Mouse (Mus musculus) lung, embryonic 16.5 days (tissue): ENCODE results near the gene Hlcs. TPM values are rescaled to one million over a fixed set of nuclear protein-coding genes. Genes with fewer than 3 reads are reported as not detected.
A peak's percentile ranks its signal among the peaks of the same experiment; 100 is the strongest.

Experiments used
- ATAC-seq: fragments of 200-750 bp; cut with Nextera tagmentation; 2 replicates; pipeline ENCODE4 v1.8.0; 2017; ENCODE audit warnings: low read depth, mild to moderate bottlenecking, moderate library complexity
- H3K27ac ChIP-seq: fragments of 300-500 bp; sonication (generic); 2 replicates; pipeline ENCODE4 v1.5.1; 2014; ENCODE audit warnings: mild to moderate bottlenecking, control low read depth, low read length
- H3K27me3 ChIP-seq: fragments of 300-500 bp; sonication (generic); 2 replicates; pipeline ENCODE4 v1.6.1; 2014; ENCODE audit warnings: low read depth, low read length, mixed read lengths; ENCODE audit not compliant: control insufficient read depth, insufficient read depth
- H3K36me3 ChIP-seq: fragments of 300-500 bp; sonication (generic); 2 replicates; pipeline ENCODE4 v1.6.1; 2014; ENCODE audit warnings: low read length; ENCODE audit not compliant: control insufficient read depth, insufficient read depth
- H3K4me1 ChIP-seq: fragments of 300-500 bp; sonication (generic); replicated peaks from 2 replicates; pipeline ENCODE4 v1.6.1; 2014; ENCODE audit warnings: low read length, mixed read lengths; ENCODE audit not compliant: control insufficient read depth, insufficient read depth
- H3K4me2 ChIP-seq: fragments of 300-500 bp; sonication (generic); 2 replicates; pipeline ENCODE4 v1.6.1; 2014; ENCODE audit warnings: low read depth, low read length, control low read depth
- H3K4me3 ChIP-seq: fragments of 300-500 bp; sonication (generic); 2 replicates; pipeline ENCODE4 v1.5.1; 2014; ENCODE audit warnings: mild to moderate bottlenecking, low read length, control low read depth
- H3K9ac ChIP-seq: fragments of 300-500 bp; sonication (generic); 2 replicates; pipeline ENCODE4 v1.6.1; 2014; ENCODE audit warnings: low read length, control low read depth
- H3K9me3 ChIP-seq: fragments of 300-500 bp; sonication (generic); 2 replicates; pipeline ENCODE4 v1.6.1; 2016; ENCODE audit warnings: low read length; ENCODE audit not compliant: control insufficient read depth
- WGBS: fragments of 180-500 bp; shearing (Covaris S2); extraction: QIAGEN DNeasy Blood & Tissue Kit; methylation state at CpG from one replicate; pipeline ENCODE4 v1.1.7; 2014; 5-methylcytosine and 5-hydroxymethylcytosine counted together
- polyA plus RNA-seq: library from polyadenylated mRNA; unstranded; fragments of >200 nt; fragmentation: Nextera tagmentation; extraction: Ambion mirVana; gene quantifications from 2 replicates; pipeline ENCODE4 v1.2.1, GENCODE M21; 2015

Gene Hlcs
- polyA plus RNA-seq, 1 experiment from 2014 or later = 7.5 TPM

DNA sequence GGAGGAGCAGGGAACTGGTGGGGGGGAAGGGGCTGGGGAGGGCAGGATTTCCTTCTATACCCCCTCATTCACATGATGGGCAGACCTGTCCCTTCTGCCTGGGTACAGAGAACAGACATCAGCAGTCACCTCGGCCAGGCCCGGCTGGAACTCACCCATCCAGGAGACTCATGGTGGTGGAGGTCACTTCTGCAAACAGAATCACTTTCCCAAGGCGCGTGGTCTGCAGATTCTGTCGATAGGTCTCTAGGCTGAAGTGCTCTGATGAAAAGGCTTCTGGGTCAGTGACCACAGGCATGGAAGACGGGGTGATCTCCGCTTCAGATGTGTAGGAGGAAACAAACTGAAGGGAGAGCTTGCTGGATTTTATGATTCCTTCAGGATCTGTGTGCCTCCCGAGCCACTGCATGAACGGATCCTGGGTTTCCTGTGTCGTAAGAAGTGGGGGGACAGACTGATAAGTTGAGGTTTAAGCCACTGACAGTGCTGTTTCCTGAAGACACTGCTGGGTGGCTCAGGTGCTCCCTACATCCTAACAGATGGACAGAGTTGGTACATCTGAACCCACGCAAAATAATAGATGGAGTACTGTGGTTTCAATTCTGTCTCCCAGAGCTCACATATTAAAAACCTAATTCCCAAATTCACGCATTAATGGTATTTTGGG is 82.3 kb downstream of the Hlcs start:
- 71% methylated on average over 12 of the region's 12 CpGs for WGBS
- Histone ChIP-seq H3K9ac (no peak overlapping the region), H3K9me3 (0 out of 2 replicates have a peak, but pooled peaks cover 3% of the 10 kb centered on the region), H3K4me3 (no peak overlapping the region), H3K4me2 (no peak overlapping the region), H3K4me1 (no peaks in the 10 kb centered on the region), H3K27ac (no peak overlapping the region), H3K27me3 (no peaks in the 10 kb centered on the region), H3K36me3 (no peaks in the 10 kb centered on the region)
- ATAC-seq = no peak

DNA sequence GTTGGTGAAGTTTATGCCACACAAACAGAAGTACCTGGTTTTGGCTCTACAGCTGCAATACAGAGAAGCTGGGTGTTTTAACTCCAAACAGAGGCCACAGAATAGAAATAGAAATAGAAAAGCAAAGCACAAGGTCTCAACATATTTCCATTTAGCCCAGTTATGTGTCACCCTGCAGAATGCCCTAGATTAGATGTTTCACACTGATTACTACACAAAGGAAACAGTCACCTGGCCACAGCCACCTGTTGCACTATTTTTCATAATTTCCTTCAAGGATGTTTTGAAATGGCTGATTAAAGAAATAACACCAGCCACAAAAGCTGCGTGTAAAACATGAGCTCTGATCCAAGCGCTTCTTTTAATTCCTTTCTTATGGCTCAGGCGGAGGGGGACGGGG is 82.9 kb downstream of the Hlcs start:
- 78% methylated on average over 4 of the region's 4 CpGs for WGBS
- no peak for ATAC-seq
- H3K4me3 ChIP-seq = no peak overlapping the region
- no peaks in the 10 kb centered on the region for H3K27me3 ChIP-seq
- no peaks in the 10 kb centered on the region for H3K4me1 ChIP-seq
- no peak overlapping the region for H3K4me2 ChIP-seq
- no peaks in the 10 kb centered on the region for H3K36me3 ChIP-seq
- H3K9ac ChIP-seq = no peak overlapping the region
- H3K27ac ChIP-seq = no peak overlapping the region
- 0 out of 2 replicates have a peak, but pooled peaks cover 3% of the 10 kb centered on the region for H3K9me3 ChIP-seq

DNA sequence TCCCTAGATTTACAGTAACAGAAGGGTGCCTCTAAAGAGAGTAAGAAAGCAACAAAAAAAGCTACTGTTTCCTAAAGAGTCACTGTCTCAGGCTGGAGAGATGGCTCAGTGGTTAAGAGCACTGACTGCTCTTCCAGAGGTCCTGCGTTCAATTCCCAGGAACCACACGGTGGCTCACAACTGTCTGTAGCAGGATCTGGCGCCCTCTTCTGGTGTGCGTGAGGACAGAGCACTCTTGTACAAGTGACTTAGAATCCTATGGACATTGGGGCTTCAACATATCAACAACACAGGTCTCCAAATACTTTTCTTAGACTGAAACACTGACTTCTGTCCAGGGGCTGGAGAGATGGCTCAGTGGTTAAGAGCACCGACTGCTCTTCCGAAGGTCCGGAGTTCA is 83.5 kb downstream of the Hlcs start:
- WGBS = 91% methylated on average over 7 of the region's 7 CpGs
- Histone ChIP-seq H3K27ac (no peak overlapping the region), H3K4me2 (no peak overlapping the region), H3K36me3 (no peaks in the 10 kb centered on the region), H3K27me3 (no peaks in the 10 kb centered on the region), H3K9me3 (0 out of 2 replicates have a peak, but pooled peaks cover 3% of the 10 kb centered on the region), H3K4me1 (no peaks in the 10 kb centered on the region), H3K4me3 (no peak overlapping the region), H3K9ac (no peak overlapping the region)
- ATAC-seq = no peak

DNA sequence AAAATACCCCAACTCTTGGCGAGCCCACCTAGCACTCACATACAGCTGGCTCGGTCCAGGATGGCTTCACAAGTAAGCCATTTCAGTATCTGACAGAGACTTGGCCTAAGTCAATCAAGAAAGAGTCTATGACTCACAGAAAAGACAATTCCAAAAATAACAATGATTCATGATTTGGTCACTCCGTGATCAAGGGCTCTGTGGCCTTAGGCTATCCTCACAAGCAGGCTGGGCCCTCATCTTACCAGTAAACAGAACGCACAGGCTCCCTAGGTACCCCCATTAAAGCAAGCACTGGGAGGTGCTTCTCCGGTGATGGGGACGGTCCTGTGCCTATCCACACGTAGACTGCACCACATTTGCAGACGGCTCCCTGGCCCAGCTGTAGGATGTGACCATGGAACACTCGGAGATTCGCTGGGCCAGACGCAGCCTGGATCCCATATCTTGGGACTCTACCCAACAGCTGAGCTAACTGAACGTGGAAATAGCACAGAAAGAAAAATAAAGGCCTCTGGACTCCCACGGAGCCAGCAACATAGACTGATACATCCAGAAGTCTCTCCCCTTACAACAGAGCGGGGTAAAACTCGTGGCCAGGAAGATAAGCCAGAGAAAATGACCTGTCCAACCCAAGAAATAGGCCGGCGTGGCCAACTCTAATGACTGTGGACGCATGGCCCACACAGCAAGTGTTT is 84.4 kb downstream of the Hlcs start:
- ATAC-seq = no peak
- Histone ChIP-seq H3K4me1 (no peaks in the 10 kb centered on the region), H3K36me3 (no peaks in the 10 kb centered on the region), H3K9me3 (0 out of 2 replicates have a peak, but pooled peaks cover 3% of the 10 kb centered on the region), H3K9ac (no peak overlapping the region), H3K4me3 (no peak overlapping the region), H3K27ac (no peak overlapping the region), H3K27me3 (no peaks in the 10 kb centered on the region), H3K4me2 (no peak overlapping the region)
- 73% methylated on average over 18 of the region's 18 CpGs for WGBS

DNA sequence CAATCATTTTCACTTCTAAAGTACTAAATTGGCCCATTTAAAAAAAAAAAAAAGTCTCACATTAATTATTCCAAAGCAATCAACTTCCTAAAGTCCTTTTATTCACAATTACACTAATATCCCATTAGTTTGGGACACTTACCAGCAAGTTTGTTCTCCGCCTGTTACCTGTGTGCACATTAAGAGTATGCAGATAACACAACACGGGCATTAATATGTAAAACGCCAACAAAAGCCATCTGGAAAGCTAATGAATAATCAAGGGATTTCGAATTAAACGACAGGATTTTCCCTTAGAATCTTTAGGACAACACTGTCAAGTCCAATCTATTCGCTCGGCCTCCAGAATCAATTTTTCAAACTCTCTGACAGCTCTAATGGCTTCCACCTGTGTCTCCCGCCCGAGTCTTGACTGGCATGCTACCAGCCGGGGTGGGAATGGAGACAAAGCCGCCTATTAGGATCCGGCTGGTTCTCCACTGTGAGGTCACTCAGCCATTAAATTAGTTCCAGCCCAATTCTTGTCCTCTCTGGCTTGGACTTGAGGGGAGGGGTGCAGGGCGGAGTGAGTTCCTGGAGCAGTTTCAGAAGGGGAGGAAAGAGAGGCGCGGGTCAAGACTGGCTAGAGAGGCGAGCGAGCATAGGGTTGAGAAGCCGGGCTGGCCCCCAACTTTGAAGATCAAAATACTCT is 85.9 kb downstream of the Hlcs start:
- no peak overlapping the region for H3K27ac ChIP-seq
- H3K9ac ChIP-seq = no peak overlapping the region
- H3K36me3 ChIP-seq = no peaks in the 10 kb centered on the region
- H3K4me1 ChIP-seq = 0 out of 2 replicates have a peak, but pooled peaks cover 4% of the 10 kb centered on the region
- no peak overlapping the region for H3K4me3 ChIP-seq
- no peaks in the 10 kb centered on the region for H3K27me3 ChIP-seq
- peak; percentile 26; the same call in 1 of the 2 replicates for ATAC-seq
- no peaks in the 10 kb centered on the region for H3K9me3 ChIP-seq
- 53% methylated on average over 18 of the region's 18 CpGs for WGBS
- H3K4me2 ChIP-seq = no peak overlapping the region

DNA sequence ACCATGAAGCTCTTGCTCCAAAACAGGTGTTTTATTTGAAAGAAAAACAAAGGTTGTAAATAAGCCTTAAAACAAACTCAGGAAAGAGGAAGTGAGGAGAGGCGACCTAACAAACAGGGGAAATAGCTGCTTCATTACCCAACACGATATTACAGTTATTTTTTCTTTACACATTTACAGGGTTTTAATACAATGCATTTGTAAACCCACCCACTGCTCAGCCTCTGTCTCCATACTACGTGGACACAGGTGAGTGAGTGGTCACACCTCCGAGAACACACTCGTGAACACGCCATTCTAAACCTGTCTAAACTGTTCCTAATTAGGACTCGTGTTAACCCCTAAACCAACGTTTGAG is 90.0 kb downstream of the Hlcs start:
- Histone ChIP-seq H3K4me2 (no peak overlapping the region), H3K27me3 (no peaks in the 10 kb centered on the region), H3K27ac (no peak overlapping the region), H3K4me1 (0 out of 2 replicates have a peak, but pooled peaks cover 4% of the 10 kb centered on the region), H3K4me3 (no peak overlapping the region), H3K9me3 (no peaks in the 10 kb centered on the region), H3K36me3 (no peaks in the 10 kb centered on the region), H3K9ac (no peak overlapping the region)
- no peak for ATAC-seq
- WGBS = 55% methylated on average over 8 of the region's 8 CpGs

DNA sequence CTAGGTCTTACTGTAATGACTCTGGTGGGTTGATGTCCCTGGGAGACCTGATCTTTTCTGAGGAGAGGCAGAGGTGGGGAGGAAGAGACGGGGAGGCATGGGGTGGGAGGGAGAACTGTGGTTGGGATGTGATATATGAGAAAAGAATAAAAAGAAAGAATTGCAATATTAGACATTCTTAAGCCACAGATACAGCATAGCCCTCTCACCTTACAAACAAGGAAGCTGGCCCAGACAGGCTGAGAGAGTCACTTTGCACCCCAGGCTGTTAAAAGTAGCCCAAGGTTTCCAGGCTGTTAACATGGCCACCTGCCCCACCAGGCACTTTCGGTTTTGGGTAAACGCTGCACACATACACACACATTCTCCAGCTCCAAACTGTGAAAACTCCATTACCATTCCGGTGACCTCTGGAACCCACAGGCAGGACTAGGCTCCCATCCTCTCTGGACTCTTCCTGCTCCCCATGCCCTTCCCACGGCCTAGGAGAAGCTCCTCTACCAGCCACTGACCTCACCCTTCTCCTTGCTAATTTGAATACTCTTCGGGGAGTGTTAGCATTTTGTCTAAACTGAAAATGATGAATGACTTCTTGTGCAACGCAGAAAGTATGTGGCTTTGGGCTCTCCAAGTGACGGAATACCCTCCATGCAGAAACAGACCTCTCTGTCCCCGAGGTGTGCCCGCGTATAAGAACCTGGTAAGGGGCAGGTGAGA is 90.6 kb downstream of the Hlcs start:
- no peaks in the 10 kb centered on the region for H3K36me3 ChIP-seq
- no peaks in the 10 kb centered on the region for H3K9me3 ChIP-seq
- 0 out of 2 replicates have a peak overlapping the region, but pooled peaks have one; percentile 1 for H3K4me2 ChIP-seq
- H3K27me3 ChIP-seq = no peaks in the 10 kb centered on the region
- ATAC-seq = no peak
- H3K4me3 ChIP-seq = no peak overlapping the region
- 42% methylated on average over 11 of the region's 11 CpGs for whole genome bisulfite sequencing
- no peak overlapping the region for H3K9ac ChIP-seq
- H3K4me1 ChIP-seq = 0 out of 2 replicates have a peak, but pooled peaks cover 4% of the 10 kb centered on the region
- no peak overlapping the region for H3K27ac ChIP-seq

DNA sequence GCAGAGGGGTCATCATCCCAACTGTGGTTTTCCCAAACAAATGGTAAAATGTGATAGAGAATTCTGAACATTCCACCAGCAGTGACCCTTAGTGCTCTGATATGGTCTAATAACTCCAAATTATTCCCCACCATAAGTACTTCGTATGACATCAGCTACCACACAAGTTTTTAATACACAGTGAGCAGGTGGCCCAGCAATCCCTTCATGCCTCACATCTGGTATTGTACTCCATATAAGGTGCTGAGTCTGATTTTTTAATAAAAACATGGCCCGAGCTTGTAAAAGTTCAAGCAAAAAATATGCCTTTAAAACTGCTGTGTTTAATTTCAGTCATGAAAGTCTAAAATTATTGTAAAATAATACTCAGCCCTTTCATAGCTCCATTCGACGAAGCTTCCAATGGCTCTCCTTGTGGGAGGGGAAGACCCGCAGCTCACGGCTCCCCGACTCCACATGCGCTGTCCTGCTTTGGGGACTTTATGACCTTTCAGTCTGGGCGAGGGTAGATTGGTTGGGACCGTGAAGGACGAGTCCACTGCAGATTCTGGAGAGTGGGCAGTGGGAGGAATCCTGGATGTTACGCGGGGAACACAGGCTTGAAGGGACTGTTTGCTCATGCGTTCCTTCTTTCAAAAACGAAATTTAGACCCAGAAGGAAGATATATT is 102.5 kb downstream of the Hlcs start:
- ATAC-seq = no peak
- Histone ChIP-seq H3K4me1 (0 out of 2 replicates have a peak, but pooled peaks cover 3% of the 10 kb centered on the region), H3K36me3 (no peaks in the 10 kb centered on the region), H3K9me3 (no peaks in the 10 kb centered on the region), H3K4me2 (no peak overlapping the region), H3K4me3 (no peak overlapping the region), H3K27me3 (no peaks in the 10 kb centered on the region), H3K27ac (no peak overlapping the region), H3K9ac (no peak overlapping the region)
- 78% methylated on average over 15 of the region's 15 CpGs for WGBS
